Mouse (Mus musculus): Measurements from ENCODE around the gene Klf4. TPM values are rescaled to one million over a fixed set of nuclear protein-coding genes. Genes with fewer than 3 reads are reported as not detected.

Klf4 gene
- polyA plus RNA-seq, 1 experiment from 2014 or later: 1.3 TPM

GRCm38 (mm10) chr4:55541654-55542053 lies 9.4 kb upstream of the Klf4 start:
- no peaks in the 10 kb centered on the region for H3K4me1 ChIP-seq (ENCODE audit: control insufficient read depth, insufficient read depth, low read length)
- no peaks in the 10 kb centered on the region for H3K9me3 ChIP-seq (ENCODE audit: control insufficient read depth, low read length)
- no peak overlapping the region for H3K9ac ChIP-seq (ENCODE audit: low read length)
- H3K27ac ChIP-seq (ENCODE audit: low read depth, low read length): no peak overlapping the region
- H3K4me2 ChIP-seq (ENCODE audit: low read depth): no peak overlapping the region
- 84% methylated on average over 4 of the region's 4 CpGs for WGBS
- ATAC-seq (ENCODE audit: insufficient read depth, low FRiP score, low TSS enrichment) (no peak), DNase-seq (ENCODE audit: low spot score) (no peak)
- H3K4me3 ChIP-seq (ENCODE audit: low read depth, low read length): no peak overlapping the region
- no peaks in the 10 kb centered on the region for H3K27me3 ChIP-seq (ENCODE audit: control insufficient read depth, insufficient read depth, low read length)
- no peaks in the 10 kb centered on the region for H3K36me3 ChIP-seq (ENCODE audit: control insufficient read depth, insufficient read depth, low read length)

GRCm38 (mm10) chr4:55541221-55541620 lies 9.0 kb upstream of the Klf4 start:
- H3K9ac ChIP-seq (ENCODE audit: low read length): no peak overlapping the region
- no peaks in the 10 kb centered on the region for H3K27me3 ChIP-seq (ENCODE audit: control insufficient read depth, insufficient read depth, low read length)
- no peak overlapping the region for H3K4me3 ChIP-seq (ENCODE audit: low read depth, low read length)
- H3K9me3 ChIP-seq (ENCODE audit: control insufficient read depth, low read length): no peaks in the 10 kb centered on the region
- WGBS: 86% methylated on average over 4 of the region's 4 CpGs
- H3K36me3 ChIP-seq (ENCODE audit: control insufficient read depth, insufficient read depth, low read length): no peaks in the 10 kb centered on the region
- no peak for DNase-seq (ENCODE audit: low spot score)
- no peak overlapping the region for H3K27ac ChIP-seq (ENCODE audit: low read depth, low read length)
- H3K4me2 ChIP-seq (ENCODE audit: low read depth): no peak overlapping the region
- no peaks in the 10 kb centered on the region for H3K4me1 ChIP-seq (ENCODE audit: control insufficient read depth, insufficient read depth, low read length)
- ATAC-seq (ENCODE audit: insufficient read depth, low FRiP score, low TSS enrichment): no peak

- H3K9me3 ChIP-seq (ENCODE audit: control insufficient read depth, low read length): no peaks in the 10 kb centered on the region
- no peak overlapping the region for H3K27ac ChIP-seq (ENCODE audit: low read depth, low read length)
- H3K27me3 ChIP-seq (ENCODE audit: control insufficient read depth, insufficient read depth, low read length): peaks cover 31% of the 10 kb centered on the region
- H3K4me3 ChIP-seq (ENCODE audit: low read depth, low read length): no peak overlapping the region
- H3K4me1 ChIP-seq (ENCODE audit: control insufficient read depth, insufficient read depth, low read length): peaks cover 12% of the 10 kb centered on the region; the same call in 1 of the 2 replicates
- no peaks in the 10 kb centered on the region for H3K36me3 ChIP-seq (ENCODE audit: control insufficient read depth, insufficient read depth, low read length)
- no peak overlapping the region for H3K9ac ChIP-seq (ENCODE audit: low read length)
- H3K4me2 ChIP-seq (ENCODE audit: low read depth): no peak overlapping the region
- no peak for DNase-seq (ENCODE audit: low spot score)
- ATAC-seq (ENCODE audit: insufficient read depth, low FRiP score, low TSS enrichment): no peak
Measured at GRCm38 (mm10) chr4:55535012-55535411, 2.7 kb upstream of the Klf4 start.

- Histone ChIP-seq H3K27ac (ENCODE audit: low read depth, low read length) (no peak overlapping the region), H3K4me1 (ENCODE audit: control insufficient read depth, insufficient read depth, low read length) (peaks cover 12% of the 10 kb centered on the region; the same call in 1 of the 2 replicates), H3K9me3 (ENCODE audit: control insufficient read depth, low read length) (no peaks in the 10 kb centered on the region), H3K27me3 (ENCODE audit: control insufficient read depth, insufficient read depth, low read length) (peaks cover 36% of the 10 kb centered on the region), H3K9ac (ENCODE audit: low read length) (no peak overlapping the region), H3K4me3 (ENCODE audit: low read depth, low read length) (no peak overlapping the region), H3K36me3 (ENCODE audit: control insufficient read depth, insufficient read depth, low read length) (no peaks in the 10 kb centered on the region), H3K4me2 (ENCODE audit: low read depth) (no peak overlapping the region)
- DNase-seq (ENCODE audit: low spot score): no peak
- ATAC-seq (ENCODE audit: insufficient read depth, low FRiP score, low TSS enrichment): no peak
- WGBS: 78% methylated on average over 4 of the region's 4 CpGs
Measured at GRCm38 (mm10) chr4:55534510-55534909, 2.2 kb upstream of the Klf4 start.

- DNase-seq (ENCODE audit: low spot score) (peak; percentile 38), ATAC-seq (ENCODE audit: insufficient read depth, low FRiP score, low TSS enrichment) (no peak)
- Histone ChIP-seq H3K4me3 (ENCODE audit: low read depth, low read length) (peak overlapping the region; percentile 49), H3K27ac (ENCODE audit: low read depth, low read length) (no peak overlapping the region), H3K4me1 (ENCODE audit: control insufficient read depth, insufficient read depth, low read length) (peaks cover 12% of the 10 kb centered on the region; the same call in 1 of the 2 replicates), H3K9me3 (ENCODE audit: control insufficient read depth, low read length) (no peaks in the 10 kb centered on the region), H3K27me3 (ENCODE audit: control insufficient read depth, insufficient read depth, low read length) (peaks cover 38% of the 10 kb centered on the region), H3K4me2 (ENCODE audit: low read depth) (peak overlapping the region; percentile 87), H3K36me3 (ENCODE audit: control insufficient read depth, insufficient read depth, low read length) (no peaks in the 10 kb centered on the region), H3K9ac (ENCODE audit: low read length) (no peak overlapping the region)
- 3% methylated on average over 23 of the region's 23 CpGs for WGBS
Measured at GRCm38 (mm10) chr4:55533803-55534254, 1.6 kb upstream of the Klf4 start.

- DNase-seq (ENCODE audit: low spot score): no peak
- Histone ChIP-seq H3K9ac (ENCODE audit: low read length) (peak overlapping the region; percentile 68), H3K4me2 (ENCODE audit: low read depth) (peak overlapping the region; percentile 87), H3K9me3 (ENCODE audit: control insufficient read depth, low read length) (no peaks in the 10 kb centered on the region), H3K4me1 (ENCODE audit: control insufficient read depth, insufficient read depth, low read length) (peaks cover 12% of the 10 kb centered on the region; the same call in 1 of the 2 replicates), H3K4me3 (ENCODE audit: low read depth, low read length) (peak overlapping the region; percentile 49), H3K27ac (ENCODE audit: low read depth, low read length) (no peak overlapping the region), H3K27me3 (ENCODE audit: control insufficient read depth, insufficient read depth, low read length) (peaks cover 38% of the 10 kb centered on the region), H3K36me3 (ENCODE audit: control insufficient read depth, insufficient read depth, low read length) (no peaks in the 10 kb centered on the region)
- ATAC-seq (ENCODE audit: insufficient read depth, low FRiP score, low TSS enrichment): no peak
- under 1% methylated on average over 21 of the region's 21 CpGs for WGBS
Measured at GRCm38 (mm10) chr4:55533196-55533802, 1.0 kb upstream of the Klf4 start.

- peak overlapping the region; percentile 87 for H3K4me2 ChIP-seq (ENCODE audit: low read depth)
- peak; percentile 38 for ATAC-seq (ENCODE audit: insufficient read depth, low FRiP score, low TSS enrichment)
- H3K9me3 ChIP-seq (ENCODE audit: control insufficient read depth, low read length): no peaks in the 10 kb centered on the region
- H3K36me3 ChIP-seq (ENCODE audit: control insufficient read depth, insufficient read depth, low read length): no peaks in the 10 kb centered on the region
- WGBS: under 1% methylated on average over 21 of the region's 42 CpGs
- peak overlapping the region; percentile 52 for H3K9ac ChIP-seq (ENCODE audit: low read length)
- DNase-seq (ENCODE audit: low spot score): peak; percentile 45
- peaks cover 12% of the 10 kb centered on the region; the same call in 1 of the 2 replicates for H3K4me1 ChIP-seq (ENCODE audit: control insufficient read depth, insufficient read depth, low read length)
- peaks cover 38% of the 10 kb centered on the region for H3K27me3 ChIP-seq (ENCODE audit: control insufficient read depth, insufficient read depth, low read length)
- H3K4me3 ChIP-seq (ENCODE audit: low read depth, low read length): peak overlapping the region; percentile 49
- no peak overlapping the region for H3K27ac ChIP-seq (ENCODE audit: low read depth, low read length)
Measured at GRCm38 (mm10) chr4:55531856-55532406, 335 bp downstream of the Klf4 start.

GRCm38 (mm10) chr4:55531096-55531855 lies 990 bp downstream of the Klf4 start:
- under 1% methylated on average over 56 of the region's 56 CpGs for WGBS
- DNase-seq (ENCODE audit: low spot score): peak; percentile 56

More at GRCm38 (mm10) chr4:55531096-55531855, 990 bp downstream of the Klf4 start:
- peak overlapping the region; percentile 49 for H3K4me3 ChIP-seq (ENCODE audit: low read depth, low read length)
- H3K9ac ChIP-seq (ENCODE audit: low read length): no peak overlapping the region; the same call in 1 of the 2 replicates
- H3K27ac ChIP-seq (ENCODE audit: low read depth, low read length): no peak overlapping the region
- peak overlapping the region; percentile 87 for H3K4me2 ChIP-seq (ENCODE audit: low read depth)
- peaks cover 12% of the 10 kb centered on the region; the same call in 1 of the 2 replicates for H3K4me1 ChIP-seq (ENCODE audit: control insufficient read depth, insufficient read depth, low read length)
- peaks cover 38% of the 10 kb centered on the region for H3K27me3 ChIP-seq (ENCODE audit: control insufficient read depth, insufficient read depth, low read length)
- no peak for ATAC-seq (ENCODE audit: insufficient read depth, low FRiP score, low TSS enrichment)
- no peaks in the 10 kb centered on the region for H3K36me3 ChIP-seq (ENCODE audit: control insufficient read depth, insufficient read depth, low read length)
- H3K9me3 ChIP-seq (ENCODE audit: control insufficient read depth, low read length): no peaks in the 10 kb centered on the region
